Mouse (Mus musculus): ENCODE results near the gene Nfatc3.
A peak's percentile ranks its signal among the peaks of the same experiment; 100 is the strongest.

Gene Nfatc3

GRCm38 (mm10) chr8:106127882-106128410 is 69.3 kb downstream of the Nfatc3 start:
- DNase-seq, result no peak

GRCm38 (mm10) chr8:106129232-106129930 is 70.7 kb downstream of the Nfatc3 start:
- DNase-seq, result no peak

DNA sequence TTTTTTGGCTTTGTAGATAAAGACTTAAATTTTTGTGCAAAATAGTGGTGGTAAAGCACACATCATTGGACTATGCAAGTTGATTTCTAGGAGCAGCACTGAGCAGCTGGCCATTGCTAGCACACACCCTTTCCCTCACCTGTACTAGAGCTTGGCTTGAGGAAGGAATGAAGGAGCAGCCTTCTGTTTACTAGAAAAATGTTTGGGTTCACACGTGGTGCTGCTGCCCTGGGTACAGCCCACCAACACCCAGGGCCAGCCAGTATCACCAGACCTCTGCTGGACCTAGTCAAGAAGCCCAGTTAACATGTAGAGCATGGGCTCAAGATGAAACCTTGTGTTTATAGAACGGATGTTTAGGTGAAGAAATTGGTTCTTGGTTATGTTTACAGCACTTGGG is 71.4 kb downstream of the Nfatc3 start:
- DNase-seq, result no peak

- DNase-seq, result no peak
Observed at GRCm38 (mm10) chr8:106130505-106130904, 71.9 kb downstream of the Nfatc3 start.

DNA sequence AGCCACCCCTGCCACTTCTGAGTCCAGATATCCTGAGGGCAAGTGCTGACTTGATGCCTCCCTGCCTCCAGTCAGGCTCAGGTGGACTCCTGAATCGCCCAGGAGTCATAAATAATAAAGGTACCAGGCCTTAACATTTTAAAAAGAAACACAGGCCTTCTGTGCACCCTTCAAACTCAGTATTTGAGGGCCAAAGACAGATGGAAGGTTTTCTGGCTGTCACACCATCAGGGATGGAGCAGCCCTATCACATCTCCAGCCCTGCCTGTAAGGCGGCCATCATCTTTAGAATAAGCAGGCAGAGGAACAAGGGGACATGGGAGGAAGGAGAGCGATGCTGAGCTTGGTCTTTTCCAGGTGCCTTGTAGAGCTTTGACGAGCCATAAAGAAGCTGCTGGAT is 72.4 kb downstream of the Nfatc3 start:
- no peak for DNase-seq

DNA sequence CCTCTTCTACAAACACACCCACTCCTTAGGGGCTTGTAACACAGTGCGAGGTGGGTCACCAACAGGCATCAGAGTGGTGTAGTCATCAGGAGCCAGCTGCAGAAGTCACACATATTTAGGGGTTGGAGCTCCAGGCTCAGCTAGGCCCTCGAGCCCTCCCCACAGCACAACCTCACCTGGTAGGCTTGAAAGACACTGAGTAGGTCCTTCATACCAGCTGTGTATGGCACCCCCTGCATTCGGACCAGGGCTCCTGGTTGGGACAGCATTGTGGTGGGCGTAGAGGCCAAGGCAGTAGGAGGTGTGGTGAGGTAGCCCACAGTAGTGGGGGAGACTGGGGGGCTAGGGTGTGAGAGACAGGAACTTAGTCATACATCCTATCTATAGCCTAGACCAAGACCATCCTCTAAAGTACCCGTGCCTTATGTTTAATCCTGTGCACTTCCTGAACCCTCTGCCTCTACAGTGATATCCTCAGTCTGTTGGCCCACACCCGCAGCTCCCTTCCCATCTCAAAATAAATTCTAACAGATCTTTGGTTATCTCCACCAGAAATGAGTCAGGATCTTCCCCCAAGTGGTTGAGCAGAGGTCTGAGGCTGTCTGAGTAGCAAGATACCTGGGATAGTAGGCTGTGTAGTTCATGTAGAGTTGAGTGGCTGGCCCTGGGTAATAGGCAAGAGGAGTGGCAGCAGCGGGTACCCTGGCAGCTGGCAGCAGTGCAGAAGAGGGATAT is 73.0 kb downstream of the Nfatc3 start:
- no peak for DNase-seq

DNA sequence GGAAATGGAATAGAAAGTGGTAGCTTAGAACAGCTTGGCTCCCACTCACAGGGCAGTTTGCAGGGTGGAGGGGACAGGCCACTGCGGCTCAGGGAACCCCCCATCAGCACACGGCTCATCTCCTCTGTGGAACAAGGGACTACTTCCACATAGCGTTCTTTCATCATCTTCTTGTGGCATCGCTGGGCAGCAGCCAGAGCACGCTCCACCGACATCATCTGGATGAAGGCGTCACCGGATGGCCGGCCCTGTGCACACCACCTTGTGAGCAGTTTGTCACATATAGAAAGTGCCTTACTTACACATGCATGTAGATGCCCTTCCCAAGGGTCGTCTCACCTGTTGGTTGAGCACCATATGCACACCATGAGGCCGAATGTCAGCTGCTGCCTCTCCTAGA is 73.7 kb downstream of the Nfatc3 start:
- no peak for DNase-seq

- no peak for DNase-seq
Observed at GRCm38 (mm10) chr8:106133526-106133925, 74.9 kb downstream of the Nfatc3 start.

DNA sequence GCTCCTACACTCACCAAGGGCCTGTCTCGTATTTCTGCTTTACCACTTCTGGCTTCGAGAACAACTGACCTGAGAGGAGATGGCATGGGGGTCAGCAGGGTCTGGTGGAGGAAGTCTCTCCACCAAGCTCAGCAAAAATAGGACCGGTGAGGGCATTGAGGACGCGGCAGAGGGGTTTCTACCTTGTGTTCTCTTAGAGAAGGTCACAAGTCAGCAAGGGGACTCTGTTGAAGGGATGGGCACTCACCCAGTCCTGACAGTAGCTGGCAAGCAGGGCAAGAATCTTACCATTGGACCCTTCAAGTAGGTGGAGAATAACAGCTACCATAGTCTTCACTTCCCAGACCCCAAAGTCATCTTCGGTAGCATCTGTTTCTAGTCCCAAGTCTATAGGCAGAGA is 75.3 kb downstream of the Nfatc3 start:
- DNase-seq, result no peak

- no peak for DNase-seq
Observed at GRCm38 (mm10) chr8:106134751-106135571, 76.3 kb downstream of the Nfatc3 start.

DNA sequence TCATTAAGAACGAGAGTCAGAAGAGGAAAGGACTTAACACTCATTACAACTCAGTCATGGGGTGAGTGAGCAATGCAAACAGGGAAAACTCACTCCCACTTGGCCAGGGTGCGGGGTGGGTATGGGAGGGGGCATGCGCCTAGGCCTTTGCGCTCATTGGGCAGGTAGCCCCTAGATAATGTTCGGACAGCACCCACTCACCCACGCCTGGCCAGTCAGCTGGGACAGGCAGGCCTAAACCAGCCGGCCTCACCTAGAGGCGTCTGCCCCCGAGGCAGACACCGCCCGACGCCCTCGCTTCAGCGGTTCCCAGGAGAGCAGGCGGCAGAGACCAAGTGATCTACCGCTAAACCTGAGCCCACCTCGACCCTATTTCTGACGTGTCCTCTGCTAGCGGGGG is 77.0 kb downstream of the Nfatc3 start:
- no peak for DNase-seq

GRCm38 (mm10) chr8:106136156-106137130 is 77.8 kb downstream of the Nfatc3 start, which contains the start of gene Esrp2:
TSS of gene Esrp2 (minus strand) at chr8:106136974.
- no peak for DNase-seq

DNA sequence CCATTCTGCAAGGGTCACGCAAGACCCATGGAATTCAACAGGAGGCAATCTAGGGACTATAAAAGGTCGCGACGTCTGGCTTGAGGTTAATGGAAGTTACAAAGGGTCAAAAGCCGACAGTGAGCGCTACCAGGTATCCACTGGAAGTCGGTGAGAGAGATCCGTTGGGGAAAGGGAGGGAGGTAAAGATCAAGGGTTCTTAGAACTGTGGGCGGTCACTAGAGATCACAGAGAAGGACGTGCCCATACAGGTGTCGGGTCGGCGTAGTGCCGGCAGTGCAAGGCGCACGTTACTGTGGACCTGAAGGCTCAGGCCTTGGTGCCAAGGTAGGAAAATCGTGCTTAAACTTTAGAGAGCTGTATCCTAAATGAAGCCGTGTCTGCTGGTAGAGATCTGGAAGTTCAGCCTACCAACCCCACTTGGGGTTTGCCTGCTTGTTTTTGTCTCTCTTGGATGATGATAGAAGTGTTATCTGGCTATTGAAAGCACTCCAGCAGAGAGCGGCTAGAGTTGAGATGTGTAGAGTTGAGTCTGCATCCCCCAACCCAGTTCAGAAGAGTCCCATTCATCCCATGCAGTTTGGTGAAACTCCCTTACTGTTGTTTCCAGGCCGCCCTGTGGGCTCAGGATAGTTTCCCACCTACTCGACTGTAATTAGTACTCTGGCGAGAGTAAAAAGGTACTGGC is 78.7 kb downstream of the Nfatc3 start:
- DNase-seq, result no peak

GRCm38 (mm10) chr8:106137906-106138477 is 79.4 kb downstream of the Nfatc3 start:
- peak; percentile 52 for DNase-seq

DNA sequence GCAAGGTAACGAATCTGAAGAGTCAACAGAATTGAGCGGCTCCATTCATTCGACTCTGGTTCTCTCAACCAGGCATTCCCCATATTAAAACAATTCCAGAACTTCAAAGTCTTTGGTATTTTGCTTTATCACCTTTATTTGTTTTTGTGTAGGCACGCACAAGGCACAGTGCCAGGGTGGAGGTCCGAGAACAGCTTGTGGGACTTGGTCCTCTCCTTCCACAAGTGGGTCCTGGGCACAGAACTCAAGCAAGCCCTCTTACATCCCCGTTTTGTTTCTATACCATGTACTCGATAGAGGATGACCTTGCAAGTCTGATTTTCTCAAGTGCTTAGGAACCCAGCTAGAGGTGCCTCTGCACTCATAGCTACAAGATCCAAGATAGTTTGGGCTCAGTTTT is 80.0 kb downstream of the Nfatc3 start:
- no peak for DNase-seq

DNA sequence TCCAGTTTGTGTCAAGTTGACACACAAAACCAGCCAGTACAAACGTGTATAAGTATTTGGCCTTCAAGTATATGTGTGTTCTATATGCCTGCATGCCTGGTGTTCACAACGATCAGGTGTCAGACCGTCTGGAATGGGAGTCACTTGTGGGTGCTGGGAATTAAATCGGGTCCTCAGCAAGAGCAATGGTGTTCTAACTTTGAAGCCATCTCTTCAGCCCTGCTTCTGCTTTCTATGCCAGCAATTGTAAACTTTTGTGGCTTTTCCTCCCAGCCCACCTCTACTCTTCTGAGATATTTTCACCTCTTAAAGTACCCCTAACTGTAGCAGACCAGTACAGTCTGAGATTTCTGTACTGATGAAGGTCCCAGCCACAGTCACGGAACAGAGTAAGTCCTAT is 81.6 kb downstream of the Nfatc3 start:
- DNase-seq, result no peak

DNA sequence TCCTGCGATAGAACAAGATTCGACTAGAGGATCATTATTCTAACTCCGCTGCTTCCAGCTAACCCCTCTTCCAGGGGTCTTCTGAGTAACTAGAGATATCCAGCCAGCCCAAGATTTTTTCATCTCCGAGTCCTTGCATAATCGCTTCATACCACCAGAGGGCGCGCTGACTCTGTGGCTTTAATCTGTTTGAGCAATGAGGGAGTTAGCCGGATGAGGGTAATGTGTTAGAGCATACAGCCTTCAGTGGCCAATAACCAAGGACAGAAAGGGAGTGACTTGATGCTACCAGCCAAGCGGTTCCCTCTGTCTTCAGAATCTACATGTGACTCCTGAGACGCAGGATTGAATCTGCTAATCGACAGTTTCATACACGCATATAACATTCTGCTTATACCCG is 82.1 kb downstream of the Nfatc3 start:
- peak; percentile 74 for DNase-seq

DNA sequence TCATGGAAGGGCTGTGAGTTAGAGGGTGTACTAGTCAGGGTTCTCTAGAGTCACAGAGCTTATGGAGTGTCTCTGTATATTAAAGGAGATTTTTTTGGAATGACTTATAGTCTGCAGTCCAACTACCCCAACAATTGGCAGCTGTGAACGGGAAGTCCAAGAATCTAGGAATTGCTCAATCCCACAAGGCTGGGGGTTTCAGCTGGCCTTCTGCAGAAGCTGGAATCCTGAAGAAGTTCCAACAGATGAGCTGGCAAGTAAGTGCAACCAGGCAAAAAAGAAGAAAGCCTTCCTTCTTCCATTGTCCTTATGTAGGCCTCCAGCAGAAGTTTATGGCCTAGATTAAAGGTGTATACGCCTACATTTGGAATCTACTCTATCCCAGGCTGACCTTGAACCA is 86.7 kb downstream of the Nfatc3 start:
- no peak for DNase-seq

DNA sequence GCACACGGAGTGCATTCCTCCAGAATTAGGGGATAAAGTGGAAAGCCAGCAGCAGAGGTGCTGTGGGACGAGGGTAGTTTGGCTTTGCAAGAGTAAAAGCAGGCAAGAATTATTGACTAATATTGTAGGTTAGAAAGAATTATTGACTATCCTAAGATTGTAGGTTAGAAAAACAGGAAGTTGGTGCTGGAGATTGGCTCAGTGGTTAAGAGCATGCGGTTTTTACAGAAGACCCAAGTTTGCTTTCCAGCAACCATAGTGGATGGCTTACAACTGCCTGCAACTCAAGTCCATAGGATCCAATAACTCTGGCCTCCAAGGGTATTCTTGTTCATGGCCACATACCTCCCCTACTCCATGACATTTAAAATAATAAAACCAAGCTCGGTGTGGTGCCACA is 87.4 kb downstream of the Nfatc3 start:
- DNase-seq, result no peak

DNA sequence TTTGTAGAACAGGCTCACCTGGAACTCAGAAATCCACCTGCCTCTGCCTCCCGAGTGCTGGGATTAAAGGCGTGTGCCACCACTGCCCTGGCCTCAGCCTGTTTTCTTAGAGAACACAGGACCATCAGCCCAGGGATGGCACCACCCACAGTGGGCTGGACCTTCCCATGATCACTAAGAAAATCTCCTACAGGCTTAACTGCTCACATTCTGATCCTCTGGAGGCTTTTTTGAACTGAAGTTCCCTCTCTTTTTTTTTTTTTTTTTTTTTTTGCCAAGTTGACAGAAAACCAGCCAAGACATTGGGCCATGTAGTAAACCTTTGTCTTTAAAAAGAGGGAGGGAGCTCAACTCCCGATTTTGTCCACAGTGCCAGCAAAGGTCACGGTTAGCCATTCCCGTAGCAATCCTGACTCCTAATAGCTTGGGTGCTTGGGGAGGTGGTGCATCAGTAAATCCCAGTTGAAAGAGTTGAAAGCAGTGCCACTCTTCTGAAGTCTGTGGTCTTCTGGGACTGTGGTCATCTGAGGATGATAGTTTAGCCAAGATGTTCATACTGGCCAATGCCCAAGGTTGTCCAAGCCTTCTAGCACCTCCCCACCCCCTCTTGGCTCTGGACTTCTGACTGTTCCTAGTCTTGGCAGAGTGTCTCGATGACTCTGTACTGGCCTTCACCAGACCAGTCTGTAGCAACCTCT is 89.4 kb downstream of the Nfatc3 start:
- no peak for DNase-seq

DNA sequence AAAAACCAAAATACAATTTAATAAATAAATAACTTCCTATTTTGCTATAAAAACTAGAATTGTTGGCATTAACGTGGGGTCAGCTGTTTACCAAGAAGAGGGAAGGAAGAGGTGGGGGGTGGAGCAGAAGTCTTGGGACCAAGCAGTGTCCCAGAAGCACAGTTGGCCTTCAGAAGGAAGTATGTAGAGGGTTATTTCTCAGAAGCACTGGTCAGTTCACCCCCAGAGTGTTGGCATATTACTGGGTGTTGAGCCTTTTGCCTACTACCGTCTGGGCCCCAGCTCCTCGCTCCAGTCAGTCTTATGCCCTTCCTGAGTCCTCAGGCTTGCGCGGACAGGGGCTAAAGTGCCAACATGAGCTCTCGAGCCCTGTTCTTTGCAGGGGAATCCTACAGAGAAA is 90.4 kb downstream of the Nfatc3 start:
- DNase-seq, result no peak

All from right cerebral cortex, adult 18-20 months (tissue).